Mouse (Mus musculus): ENCODE measurements around the gene Retreg3. TPM values are rescaled to one million over a fixed set of nuclear protein-coding genes. Genes with fewer than 3 reads are reported as not detected.
A peak's percentile ranks its signal among the peaks of the same experiment; 100 is the strongest.

Gene Retreg3
- polyA plus RNA-seq, 1 experiment = 57.8 TPM

DNA sequence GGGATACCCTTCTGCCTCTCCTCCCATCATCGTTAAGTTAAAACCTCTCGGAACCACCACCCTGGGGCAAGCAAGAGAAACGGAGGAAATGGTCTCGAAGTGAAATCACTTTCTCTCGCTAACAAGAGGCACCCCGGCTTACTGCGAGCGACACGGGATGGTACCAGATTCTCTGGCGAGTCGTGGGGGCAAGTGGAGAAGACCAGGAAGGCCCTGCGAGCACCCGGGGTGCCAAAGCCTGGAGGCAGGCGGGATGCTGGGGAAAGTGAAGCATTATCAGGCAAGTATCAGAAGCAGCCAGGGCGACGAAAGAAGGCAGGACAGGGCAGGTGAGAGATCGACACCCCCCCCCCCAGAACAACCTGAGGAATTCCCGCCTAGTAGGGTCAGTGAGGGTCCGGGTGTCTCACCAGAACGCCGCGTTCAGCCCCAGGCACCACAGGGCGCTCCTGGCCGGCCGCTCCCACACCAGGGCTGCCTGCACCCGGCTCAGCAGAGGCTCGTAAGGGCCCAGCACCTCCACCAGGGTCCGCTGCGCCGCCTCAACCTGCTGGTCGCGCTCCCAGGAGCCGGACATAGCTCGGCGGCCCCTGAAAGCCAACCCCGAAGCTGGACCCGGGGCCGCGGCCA is 447 bp downstream of the Retreg3 start:
- peak overlapping the region; percentile 92 for H3K27ac ChIP-seq (ENCODE audit: insufficient read depth, low read length)
- no peaks in the 10 kb centered on the region for H3K27me3 ChIP-seq (ENCODE audit: control insufficient read depth, insufficient read depth, low read length)
- no peak for DNase-seq (ENCODE audit: low read depth in 1 of 2, low spot score in 2 of 2)
- peaks cover 21% of the 10 kb centered on the region for H3K4me1 ChIP-seq (ENCODE audit: control insufficient read depth, insufficient read depth, insufficient read length)
- no peak for TF ChIP-seq CTCF (IDR thresholded peaks at IDR 0.05; ENCODE audit: extremely low read depth, insufficient read depth, insufficient read length, insufficient replicate concordance)
- no peak for TF ChIP-seq POLR2A (IDR thresholded peaks at IDR 0.05; ENCODE audit: low read depth, low read length)
- 1% methylated on average over 39 of the region's 39 CpGs for WGBS
- H3K4me3 ChIP-seq (ENCODE audit: extremely low read depth, insufficient read depth, insufficient read length) = peak overlapping the region; percentile 82
- peaks cover 2% of the 10 kb centered on the region for H3K36me3 ChIP-seq (ENCODE audit: control insufficient read depth, insufficient read depth, low read length)

DNA sequence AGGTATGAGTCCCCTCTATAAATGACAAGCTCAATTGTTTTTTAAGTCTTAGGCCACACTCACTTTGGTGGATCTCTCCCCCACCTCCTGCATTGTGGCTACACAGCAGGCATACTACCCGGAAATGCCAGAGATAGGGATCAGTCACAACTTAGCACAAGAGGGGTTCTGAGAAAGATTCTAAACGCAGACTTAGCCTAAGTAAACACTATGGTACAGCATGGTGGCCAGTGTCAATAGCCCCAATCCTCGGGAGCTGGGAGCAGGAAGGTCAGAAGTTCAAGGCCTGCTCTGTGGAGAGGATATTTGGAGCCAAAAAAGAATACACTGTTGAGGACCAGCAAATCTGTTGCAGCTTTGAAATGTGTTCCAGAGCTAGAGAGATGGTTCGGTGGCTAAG is 1.6 kb downstream of the Retreg3 start:
- WGBS = 36% methylated on average over 4 of the region's 4 CpGs

DNA sequence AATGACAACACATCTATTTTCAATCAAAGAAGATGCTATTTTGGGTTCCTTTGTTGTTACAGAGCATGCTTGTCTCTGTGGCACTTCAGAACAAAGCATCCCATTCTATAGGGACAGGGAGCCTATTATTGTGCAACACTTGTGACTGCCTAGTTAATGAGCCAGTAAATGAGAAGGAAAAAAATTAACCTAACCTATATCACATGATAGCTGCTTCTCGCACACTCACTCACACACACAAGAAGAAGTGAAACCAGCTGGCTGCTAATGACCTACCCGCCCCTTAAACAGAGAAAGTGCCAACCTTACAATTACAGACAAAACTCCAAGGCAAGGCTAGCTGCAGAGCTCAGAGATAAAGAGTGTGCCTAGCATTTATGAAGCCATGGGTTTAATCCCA is 4.1 kb downstream of the Retreg3 start:
- H3K27me3 ChIP-seq (ENCODE audit: control insufficient read depth, insufficient read depth, low read length) = no peaks in the 10 kb centered on the region
- peaks cover 2% of the 10 kb centered on the region for H3K36me3 ChIP-seq (ENCODE audit: control insufficient read depth, insufficient read depth, low read length)
- DNase-seq (ENCODE audit: low read depth in 1 of 2, low spot score in 2 of 2) = peak; percentile 35 to 65
- 36% methylated on average over 2 of the region's 2 CpGs for WGBS
- peaks cover 21% of the 10 kb centered on the region for H3K4me1 ChIP-seq (ENCODE audit: control insufficient read depth, insufficient read depth, insufficient read length)
- TF ChIP-seq CTCF (IDR thresholded peaks at IDR 0.05; ENCODE audit: extremely low read depth, insufficient read depth, insufficient read length, insufficient replicate concordance) = no peak
- TF ChIP-seq POLR2A (IDR thresholded peaks at IDR 0.05; ENCODE audit: low read depth, low read length) = no peak
- no peak overlapping the region for H3K4me3 ChIP-seq (ENCODE audit: extremely low read depth, insufficient read depth, insufficient read length)
- no peak overlapping the region for H3K27ac ChIP-seq (ENCODE audit: insufficient read depth, low read length)

More for the DNA sequence above, 1.6 kb downstream of the Retreg3 start:
- Histone ChIP-seq H3K27me3 (ENCODE audit: control insufficient read depth, insufficient read depth, low read length) (no peaks in the 10 kb centered on the region), H3K27ac (ENCODE audit: insufficient read depth, low read length) (no peak overlapping the region), H3K4me3 (ENCODE audit: extremely low read depth, insufficient read depth, insufficient read length) (peak overlapping the region; percentile 28; the same call in 1 of the 2 replicates), H3K36me3 (ENCODE audit: control insufficient read depth, insufficient read depth, low read length) (peaks cover 2% of the 10 kb centered on the region), H3K4me1 (ENCODE audit: control insufficient read depth, insufficient read depth, insufficient read length) (peaks cover 21% of the 10 kb centered on the region)
- no peak for DNase-seq (ENCODE audit: low read depth in 1 of 2, low spot score in 2 of 2)
- TF ChIP-seq CTCF (IDR thresholded peaks at IDR 0.05; ENCODE audit: extremely low read depth, insufficient read depth, insufficient read length, insufficient replicate concordance) (no peak), POLR2A (IDR thresholded peaks at IDR 0.05; ENCODE audit: low read depth, low read length) (no peak)

DNA sequence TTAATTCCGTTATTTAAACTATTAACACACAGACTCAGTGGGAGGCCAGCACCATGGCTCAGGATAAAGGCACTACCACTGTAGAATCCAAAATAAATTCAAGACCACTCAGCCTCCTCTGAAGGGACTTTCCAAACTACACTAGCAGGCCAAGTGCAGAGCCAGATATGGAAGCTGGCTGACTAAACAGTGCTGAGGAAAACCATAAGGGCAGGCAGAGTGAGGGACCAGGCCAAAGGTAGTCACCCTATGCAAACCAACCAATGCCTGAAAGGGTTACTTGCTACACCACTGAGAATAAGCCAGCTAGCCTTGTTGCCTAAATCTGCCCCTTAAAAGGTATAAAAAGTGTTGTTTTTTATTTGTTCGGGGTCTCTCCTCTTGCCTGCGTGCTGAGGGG is 7.5 kb downstream of the Retreg3 start:
- TF ChIP-seq POLR2A (IDR thresholded peaks at IDR 0.05; ENCODE audit: low read depth, low read length) (no peak), CTCF (IDR thresholded peaks at IDR 0.05; ENCODE audit: extremely low read depth, insufficient read depth, insufficient read length, insufficient replicate concordance) (no peak)
- Histone ChIP-seq H3K4me1 (ENCODE audit: control insufficient read depth, insufficient read depth, insufficient read length) (peaks cover 14% of the 10 kb centered on the region), H3K4me3 (ENCODE audit: extremely low read depth, insufficient read depth, insufficient read length) (no peak overlapping the region), H3K27me3 (ENCODE audit: control insufficient read depth, insufficient read depth, low read length) (no peaks in the 10 kb centered on the region), H3K27ac (ENCODE audit: insufficient read depth, low read length) (no peak overlapping the region), H3K36me3 (ENCODE audit: control insufficient read depth, insufficient read depth, low read length) (peaks cover 2% of the 10 kb centered on the region)
- DNase-seq (ENCODE audit: low read depth in 1 of 2, low spot score in 2 of 2) = no peak
- 96% methylated on average over 3 of the region's 3 CpGs for WGBS

DNA sequence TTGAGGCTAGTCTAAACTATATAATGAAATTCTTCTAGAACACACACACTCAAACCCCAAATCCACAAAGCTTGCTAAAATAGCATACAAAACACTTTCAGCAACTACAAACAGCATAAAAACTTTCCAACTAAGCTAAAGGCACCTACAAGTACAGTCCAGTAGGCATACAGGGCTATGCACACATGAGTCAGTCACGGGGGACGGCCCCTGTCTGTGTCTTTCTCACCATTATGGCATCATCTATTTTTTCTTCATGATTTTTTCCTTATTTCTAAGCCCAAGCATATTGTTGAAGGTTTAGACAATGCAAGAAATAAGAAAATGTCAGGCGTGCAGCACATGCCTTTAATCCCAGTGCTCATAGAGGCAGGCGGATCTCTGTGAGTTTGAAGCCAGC is 8.5 kb downstream of the Retreg3 start:
- TF ChIP-seq POLR2A (IDR thresholded peaks at IDR 0.05; ENCODE audit: low read depth, low read length) (no peak), CTCF (IDR thresholded peaks at IDR 0.05; ENCODE audit: extremely low read depth, insufficient read depth, insufficient read length, insufficient replicate concordance) (no peak)
- DNase-seq (ENCODE audit: low read depth in 1 of 2, low spot score in 2 of 2) = no peak
- H3K27ac ChIP-seq (ENCODE audit: insufficient read depth, low read length) = no peak overlapping the region
- peaks cover 3% of the 10 kb centered on the region for H3K36me3 ChIP-seq (ENCODE audit: control insufficient read depth, insufficient read depth, low read length)
- WGBS = 91% methylated on average over 4 of the region's 4 CpGs
- no peak overlapping the region for H3K4me3 ChIP-seq (ENCODE audit: extremely low read depth, insufficient read depth, insufficient read length)
- peaks cover 10% of the 10 kb centered on the region; the same call in 1 of the 2 replicates for H3K4me1 ChIP-seq (ENCODE audit: control insufficient read depth, insufficient read depth, insufficient read length)
- no peaks in the 10 kb centered on the region for H3K27me3 ChIP-seq (ENCODE audit: control insufficient read depth, insufficient read depth, low read length)

DNA sequence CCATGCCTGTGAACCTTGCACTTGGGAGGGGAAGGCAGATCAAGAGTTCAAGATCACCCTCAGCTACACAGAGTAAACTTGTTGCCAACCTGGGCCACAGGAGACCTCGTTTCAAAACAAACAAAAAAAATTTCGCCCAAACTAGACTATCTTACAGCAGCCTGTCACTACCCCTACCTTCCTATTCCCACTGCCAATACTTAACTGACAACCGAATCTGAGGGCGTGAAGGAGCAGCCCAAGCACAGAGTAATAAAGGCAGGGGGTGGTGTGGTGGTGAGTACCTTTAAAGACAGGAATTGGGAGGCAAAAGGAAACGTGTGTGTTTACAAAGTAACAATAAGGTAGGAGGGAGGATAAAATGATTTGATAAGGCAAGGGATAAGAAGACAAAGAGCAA is 9.0 kb downstream of the Retreg3 start:
- peaks cover 5% of the 10 kb centered on the region; the same call in 1 of the 2 replicates for H3K4me1 ChIP-seq (ENCODE audit: control insufficient read depth, insufficient read depth, insufficient read length)
- no peak for TF ChIP-seq POLR2A (IDR thresholded peaks at IDR 0.05; ENCODE audit: low read depth, low read length)
- TF ChIP-seq CTCF (IDR thresholded peaks at IDR 0.05; ENCODE audit: extremely low read depth, insufficient read depth, insufficient read length, insufficient replicate concordance) = no peak
- WGBS = 84% methylated on average over 5 of the region's 5 CpGs
- no peak for DNase-seq (ENCODE audit: low read depth in 1 of 2, low spot score in 2 of 2)
- H3K36me3 ChIP-seq (ENCODE audit: control insufficient read depth, insufficient read depth, low read length) = peaks cover 5% of the 10 kb centered on the region
- H3K27ac ChIP-seq (ENCODE audit: insufficient read depth, low read length) = no peak overlapping the region
- no peak overlapping the region for H3K4me3 ChIP-seq (ENCODE audit: extremely low read depth, insufficient read depth, insufficient read length)
- H3K27me3 ChIP-seq (ENCODE audit: control insufficient read depth, insufficient read depth, low read length) = no peaks in the 10 kb centered on the region

DNA sequence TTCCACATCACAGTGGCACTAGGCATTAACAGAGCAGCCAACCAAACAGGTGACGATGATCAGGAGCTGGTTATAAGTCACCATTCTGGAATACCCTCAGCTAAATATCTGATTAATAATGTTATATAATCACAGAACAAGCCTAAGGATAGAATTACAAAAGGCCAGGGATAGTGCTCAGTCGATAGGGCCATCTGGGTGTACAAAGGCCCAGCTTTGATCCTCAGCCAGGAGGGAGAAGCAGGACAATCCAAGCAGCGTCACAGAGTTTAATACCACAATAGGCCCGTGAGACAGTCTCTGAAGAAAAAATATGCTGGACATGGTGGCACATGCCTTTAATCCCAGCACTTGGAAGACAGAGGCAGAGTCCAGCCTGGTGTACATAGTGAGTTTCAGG is 10.3 kb downstream of the Retreg3 start:
- WGBS = 88% methylated on average over 4 of the region's 4 CpGs
- peaks cover 10% of the 10 kb centered on the region for H3K36me3 ChIP-seq (ENCODE audit: control insufficient read depth, insufficient read depth, low read length)
- TF ChIP-seq POLR2A (IDR thresholded peaks at IDR 0.05; ENCODE audit: low read depth, low read length) = no peak
- TF ChIP-seq CTCF (IDR thresholded peaks at IDR 0.05; ENCODE audit: extremely low read depth, insufficient read depth, insufficient read length, insufficient replicate concordance) = no peak
- H3K4me1 ChIP-seq (ENCODE audit: control insufficient read depth, insufficient read depth, insufficient read length) = no peaks in the 10 kb centered on the region; the same call in 1 of the 2 replicates
- no peak overlapping the region for H3K27ac ChIP-seq (ENCODE audit: insufficient read depth, low read length)
- no peaks in the 10 kb centered on the region for H3K27me3 ChIP-seq (ENCODE audit: control insufficient read depth, insufficient read depth, low read length)
- DNase-seq (ENCODE audit: low read depth in 1 of 2, low spot score in 2 of 2) = no peak
- H3K4me3 ChIP-seq (ENCODE audit: extremely low read depth, insufficient read depth, insufficient read length) = no peak overlapping the region
